Mouse (Mus musculus) midbrain, embryonic 16.5 days (tissue): Measurements from ENCODE around the gene Dclk3. TPM values are rescaled to one million over a fixed set of nuclear protein-coding genes. Genes with fewer than 3 reads are reported as not detected.

Experiments used
- ATAC-seq: fragments of 200-750 bp; cut with Nextera tagmentation; 2 replicates; pipeline ENCODE4 v1.8.0; 2017; ENCODE audit warnings: moderate TSS enrichment
- H3K27ac ChIP-seq: fragments of 300-500 bp; sonication (generic); 2 replicates; pipeline ENCODE4 v1.5.1; 2014; ENCODE audit warnings: mild to moderate bottlenecking, low read length, mixed read lengths
- H3K27me3 ChIP-seq: fragments of 300-500 bp; sonication (generic); 2 replicates; pipeline ENCODE4 v1.6.1; 2014; ENCODE audit warnings: low read depth, low read length, mixed read lengths; ENCODE audit not compliant: control insufficient read depth, insufficient read depth
- H3K36me3 ChIP-seq: fragments of 300-500 bp; sonication (generic); 2 replicates; pipeline ENCODE4 v1.6.1; 2014; ENCODE audit warnings: mild to moderate bottlenecking, low read length, moderate library complexity, mixed read lengths; ENCODE audit not compliant: control insufficient read depth, insufficient read depth
- H3K4me1 ChIP-seq: fragments of 300-500 bp; sonication (generic); 2 replicates; pipeline ENCODE4 v1.6.1; 2014; ENCODE audit warnings: mild to moderate bottlenecking, low read length, mixed read lengths; ENCODE audit not compliant: control insufficient read depth, insufficient read depth
- H3K4me2 ChIP-seq: fragments of 300-500 bp; sonication (generic); 2 replicates; pipeline ENCODE4 v1.6.1; 2014; ENCODE audit warnings: mild to moderate bottlenecking, low read length, mixed read lengths
- H3K4me3 ChIP-seq: fragments of 300-500 bp; sonication (generic); 2 replicates; pipeline ENCODE4 v1.5.1; 2014; ENCODE audit warnings: low read depth, mild to moderate bottlenecking, low read length, moderate library complexity, mixed read lengths
- H3K9ac ChIP-seq: fragments of 300-500 bp; sonication (generic); 2 replicates; pipeline ENCODE4 v1.6.1; 2014; ENCODE audit warnings: low read depth, low read length, mixed read lengths
- H3K9me3 ChIP-seq: fragments of 300-500 bp; sonication (generic); replicated peaks from 2 replicates; pipeline ENCODE4 v1.6.1; 2014; ENCODE audit warnings: mild to moderate bottlenecking, low read length, mixed read lengths; ENCODE audit not compliant: control insufficient read depth, poor library complexity, severe bottlenecking
- WGBS: fragments of 180-500 bp; shearing (Covaris S2); extraction: QIAGEN DNeasy Blood & Tissue Kit; methylation state at CpG from one replicate; pipeline ENCODE4 v1.1.7; 2014; 5-methylcytosine and 5-hydroxymethylcytosine counted together
- polyA plus RNA-seq: library from polyadenylated mRNA; unstranded; fragments of >200 nt; fragmentation: Nextera tagmentation; extraction: Ambion mirVana; gene quantifications from 2 replicates; pipeline ENCODE4 v1.2.1, GENCODE M21; 2015

Gene Dclk3
- polyA plus RNA-seq, 1 experiment from 2014 or later: 7.5 TPM

DNA sequence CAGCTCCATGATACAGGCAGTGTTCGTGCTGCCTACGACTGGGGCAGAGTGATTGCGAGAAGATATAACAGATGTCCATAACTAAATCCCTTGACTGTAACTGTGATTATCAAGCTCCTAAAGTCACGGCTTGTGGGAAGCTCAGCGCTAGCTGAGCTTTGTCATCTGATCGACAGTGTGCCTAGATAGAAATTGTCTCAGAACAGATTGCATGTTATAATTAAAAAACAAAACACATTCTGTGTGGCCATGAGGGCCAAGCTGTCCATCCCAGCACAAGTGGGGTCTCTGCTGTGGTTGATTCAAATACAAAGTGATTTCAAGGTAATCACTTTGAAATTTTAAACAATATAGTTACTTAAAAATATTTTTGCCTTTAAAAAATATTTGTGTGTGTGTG lies 26.8 kb downstream of the Dclk3 start:
- Histone ChIP-seq H3K27ac (no peak overlapping the region), H3K4me1 (peaks cover 4% of the 10 kb centered on the region; the same call in 1 of the 2 replicates), H3K9ac (no peak overlapping the region), H3K4me2 (no peak overlapping the region), H3K36me3 (no peaks in the 10 kb centered on the region), H3K27me3 (no peaks in the 10 kb centered on the region), H3K9me3 (no peaks in the 10 kb centered on the region), H3K4me3 (no peak overlapping the region)
- WGBS: 91% methylated on average over 6 of the region's 6 CpGs
- no peak for ATAC-seq

- Histone ChIP-seq H3K9ac (no peak overlapping the region), H3K4me1 (peaks cover 30% of the 10 kb centered on the region), H3K4me3 (no peak overlapping the region), H3K27ac (0 out of 2 replicates have a peak overlapping the region, but pooled peaks have one; percentile 9), H3K36me3 (no peaks in the 10 kb centered on the region), H3K9me3 (no peaks in the 10 kb centered on the region), H3K27me3 (no peaks in the 10 kb centered on the region), H3K4me2 (no peak overlapping the region)
- 61% methylated on average over 21 of the region's 21 CpGs for WGBS
- ATAC-seq: no peak
Observed at GRCm38 (mm10) chr9:111473686-111474457, 35.0 kb downstream of the Dclk3 start.

DNA sequence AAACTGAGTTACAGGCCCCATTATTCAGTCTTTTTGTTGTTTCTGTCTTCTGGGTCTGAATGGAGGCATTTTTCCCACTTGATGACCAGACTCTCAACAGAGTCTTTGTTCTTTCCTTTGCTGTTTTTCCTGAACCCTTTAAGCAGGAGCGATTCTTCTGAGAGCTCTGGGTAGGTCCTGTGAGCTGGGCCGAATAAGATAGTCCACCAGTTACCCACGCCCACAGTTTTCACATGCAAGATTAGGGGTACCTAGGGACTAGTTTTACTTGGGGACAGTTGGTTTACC lies 35.5 kb downstream of the Dclk3 start:
- 43% methylated on average over 3 of the region's 3 CpGs for WGBS
- ATAC-seq: no peak
- H3K36me3 ChIP-seq: no peaks in the 10 kb centered on the region
- no peak overlapping the region for H3K4me3 ChIP-seq
- H3K27me3 ChIP-seq: no peaks in the 10 kb centered on the region
- peak overlapping the region; percentile 39; the same call in 1 of the 2 replicates for H3K27ac ChIP-seq
- no peak overlapping the region for H3K4me2 ChIP-seq
- no peaks in the 10 kb centered on the region for H3K9me3 ChIP-seq
- H3K4me1 ChIP-seq: peaks cover 30% of the 10 kb centered on the region
- no peak overlapping the region for H3K9ac ChIP-seq

DNA sequence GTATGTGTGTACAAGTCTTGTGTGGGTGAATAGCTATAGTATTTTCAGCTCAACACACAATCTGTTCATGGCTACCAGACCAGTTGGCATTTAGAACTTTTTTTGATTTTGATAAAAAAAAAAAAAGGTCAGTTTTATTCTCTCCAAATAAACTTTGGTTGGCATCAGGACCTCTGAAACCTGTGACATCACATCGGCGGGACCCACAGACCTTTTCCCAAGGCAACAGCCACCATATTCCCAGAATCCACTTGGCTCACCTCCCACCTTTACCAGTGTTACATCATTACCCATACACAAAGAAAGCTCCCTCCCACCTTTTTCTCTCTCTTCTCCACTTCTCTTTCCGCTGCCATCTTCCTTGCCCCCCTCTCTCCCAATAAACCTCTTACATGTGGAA lies 36.4 kb downstream of the Dclk3 start:
- no peak overlapping the region for H3K4me2 ChIP-seq
- H3K4me1 ChIP-seq: peaks cover 30% of the 10 kb centered on the region
- H3K36me3 ChIP-seq: no peaks in the 10 kb centered on the region
- WGBS: 92% methylated on average over 3 of the region's 3 CpGs
- no peaks in the 10 kb centered on the region for H3K9me3 ChIP-seq
- H3K27me3 ChIP-seq: no peaks in the 10 kb centered on the region
- peak overlapping the region; percentile 44 for H3K27ac ChIP-seq
- H3K9ac ChIP-seq: no peak overlapping the region
- no peak for ATAC-seq
- H3K4me3 ChIP-seq: no peak overlapping the region

- peaks cover 30% of the 10 kb centered on the region for H3K4me1 ChIP-seq
- H3K9ac ChIP-seq: no peak overlapping the region
- H3K4me2 ChIP-seq: no peak overlapping the region
- no peaks in the 10 kb centered on the region for H3K9me3 ChIP-seq
- peak; percentile 61; the same call in 1 of the 2 replicates for ATAC-seq
- H3K27me3 ChIP-seq: no peaks in the 10 kb centered on the region
- H3K4me3 ChIP-seq: no peak overlapping the region
- peak overlapping the region; percentile 44 for H3K27ac ChIP-seq
- no peaks in the 10 kb centered on the region for H3K36me3 ChIP-seq
- 38% methylated on average over 4 of the region's 4 CpGs for WGBS
Observed at GRCm38 (mm10) chr9:111475973-111476372, 37.1 kb downstream of the Dclk3 start.

DNA sequence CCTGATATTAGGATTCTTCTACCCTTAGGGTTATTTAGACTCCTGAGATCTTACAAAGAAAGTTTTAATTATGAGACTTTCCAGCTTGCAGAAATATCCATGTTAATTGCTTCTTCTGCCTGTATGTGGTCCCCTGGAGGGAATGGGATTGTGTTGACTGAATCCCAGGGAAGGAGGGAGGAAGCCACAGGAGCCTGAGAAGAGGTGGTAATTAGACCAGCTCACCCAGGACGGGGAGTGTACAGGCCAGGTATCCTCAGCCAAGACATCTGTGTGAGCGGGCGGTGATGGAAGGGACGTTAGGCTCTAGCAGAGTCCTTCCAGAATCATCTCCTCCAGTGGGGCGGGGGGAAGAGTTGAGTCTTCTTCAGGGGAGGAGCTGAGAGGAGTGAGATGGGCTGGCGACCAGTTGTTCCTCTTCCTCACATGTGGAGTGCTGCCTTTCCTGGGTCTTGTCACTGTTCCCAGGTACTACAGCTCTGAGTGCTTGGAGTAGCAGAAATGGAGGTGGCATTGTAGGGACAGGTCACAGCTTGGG lies 37.7 kb downstream of the Dclk3 start:
- peaks cover 30% of the 10 kb centered on the region for H3K4me1 ChIP-seq
- no peaks in the 10 kb centered on the region for H3K27me3 ChIP-seq
- no peak overlapping the region for H3K4me3 ChIP-seq
- H3K4me2 ChIP-seq: no peak overlapping the region
- peak; percentile 37; the same call in 1 of the 2 replicates for ATAC-seq
- H3K9ac ChIP-seq: no peak overlapping the region
- H3K36me3 ChIP-seq: no peaks in the 10 kb centered on the region
- peak overlapping the region; percentile 43 for H3K27ac ChIP-seq
- WGBS: 83% methylated on average over 6 of the region's 6 CpGs
- no peaks in the 10 kb centered on the region for H3K9me3 ChIP-seq

- Histone ChIP-seq H3K36me3 (no peaks in the 10 kb centered on the region), H3K4me1 (peaks cover 30% of the 10 kb centered on the region), H3K9ac (no peak overlapping the region), H3K4me2 (no peak overlapping the region), H3K9me3 (no peaks in the 10 kb centered on the region), H3K27ac (0 out of 2 replicates have a peak overlapping the region, but pooled peaks have one; percentile 42), H3K4me3 (no peak overlapping the region), H3K27me3 (no peaks in the 10 kb centered on the region)
- peak; percentile 37; the same call in 1 of the 2 replicates for ATAC-seq
- 58% methylated on average over 7 of the region's 7 CpGs for WGBS
Observed at GRCm38 (mm10) chr9:111478853-111479490, 40.1 kb downstream of the Dclk3 start.

DNA sequence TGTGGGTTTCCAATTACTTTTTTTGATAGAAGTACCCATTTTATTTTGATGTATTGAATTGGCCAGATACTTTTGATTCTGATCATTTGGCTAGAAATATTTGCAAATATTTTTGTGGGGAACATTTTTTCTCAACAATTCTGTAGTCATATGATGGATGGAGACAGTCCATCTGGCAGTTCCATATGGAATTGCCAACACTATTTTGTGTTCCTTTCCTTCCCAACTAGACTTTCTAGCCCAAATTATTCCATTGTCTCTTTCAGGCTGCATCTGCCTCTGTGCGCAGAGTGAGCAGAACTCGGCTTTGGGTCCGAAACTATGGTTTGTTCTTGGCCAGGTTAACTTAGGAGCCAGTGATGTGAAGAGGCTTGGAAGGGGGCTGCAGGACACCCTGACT lies 42.1 kb downstream of the Dclk3 start:
- ATAC-seq: no peak
- WGBS: 90% methylated on average over 3 of the region's 3 CpGs
- no peaks in the 10 kb centered on the region for H3K27me3 ChIP-seq
- H3K9me3 ChIP-seq: no peaks in the 10 kb centered on the region
- no peak overlapping the region for H3K9ac ChIP-seq
- H3K4me3 ChIP-seq: no peak overlapping the region
- H3K36me3 ChIP-seq: no peaks in the 10 kb centered on the region
- peaks cover 21% of the 10 kb centered on the region for H3K4me1 ChIP-seq
- no peak overlapping the region for H3K27ac ChIP-seq
- H3K4me2 ChIP-seq: no peak overlapping the region
